24 mouse cellular contexts compared by ENCODE assay signal in the genomic region with DNA sequence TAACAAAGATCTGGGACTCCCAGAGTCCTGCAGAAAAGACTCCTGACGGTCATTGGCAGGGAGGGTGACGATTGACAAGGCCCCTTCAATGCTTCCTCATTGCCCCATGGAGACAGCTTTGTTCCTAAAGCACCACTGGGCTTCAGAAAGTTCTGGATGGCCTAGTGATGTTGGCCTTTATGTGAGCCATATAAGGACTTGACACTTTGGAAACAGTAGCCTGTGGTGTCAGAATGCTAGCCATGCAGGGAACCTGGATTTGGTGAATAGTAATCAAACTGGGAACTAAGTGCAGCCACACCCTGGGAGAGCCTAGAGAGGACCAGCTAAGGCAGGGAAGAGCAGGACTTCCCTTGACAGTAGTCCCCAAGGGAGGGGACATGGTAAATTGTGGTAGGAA. TPM values are rescaled to one million over a fixed set of nuclear protein-coding genes. Genes with fewer than 3 reads are reported as not detected.
"Had no signal": no experiment of that assay in that cellular context is flagged by ENCODE, and none has a peak within 500 bp of the region (broad histone marks: within the 10 kb centered on the region; RNA-seq: fewer than 3 reads in every experiment).

No protein-coding gene starts in this region.

- H3K36me3 ChIP-seq: liver, embryonic 15.5 days; lung, embryonic 15.5 days; midbrain, embryonic 12.5 days; neural tube, embryonic 12.5 days had no signal

- ATAC-seq: liver, postnatal 0 days; lung, postnatal 0 days had no signal

- H3K27ac ChIP-seq: liver, embryonic 15.5 days; lung, embryonic 15.5 days; macrophage; midbrain, embryonic 12.5 days; neural tube, embryonic 12.5 days had no signal

- H3K4me3 ChIP-seq: liver, embryonic 15.5 days; lung, embryonic 15.5 days; megakaryocyte, embryonic 14.5 days; midbrain, embryonic 12.5 days; neural tube, embryonic 12.5 days had no signal

- H3K4me2 ChIP-seq: liver, embryonic 15.5 days; lung, embryonic 15.5 days; midbrain, embryonic 12.5 days; neural tube, embryonic 12.5 days had no signal

- H3K9me3 ChIP-seq: liver, embryonic 15.5 days; lung, embryonic 15.5 days; megakaryocyte, embryonic 14.5 days; midbrain, embryonic 12.5 days; neural tube, embryonic 12.5 days had no signal

- DNase-seq: liver, postnatal 0 days; lung, adult 2 months; lung, postnatal 14 days; lung, postnatal 36 days; midbrain, embryonic 14.5 days; right cerebral cortex, postnatal 14 days; spleen, adult 18-20 months; thymus, adult 18-20 months; thymus, postnatal 14 days; thymus, postnatal 36 days had no signal

- H3K27me3 ChIP-seq: liver, embryonic 15.5 days; lung, embryonic 15.5 days; midbrain, embryonic 12.5 days; neural tube, embryonic 12.5 days had no signal

- H3K4me1 ChIP-seq: liver, embryonic 15.5 days; lung, embryonic 15.5 days; midbrain, embryonic 12.5 days; neural tube, embryonic 12.5 days had no signal

- H3K9ac ChIP-seq: liver, embryonic 15.5 days; liver, postnatal 0 days; lung, embryonic 15.5 days; midbrain, embryonic 12.5 days; neural tube, embryonic 12.5 days had no signal

RNA-seq across cellular contexts. Expression of a gene that starts 0.8 kb away (rescaled TPM):
- total RNA-seq: megakaryocyte progenitor cell, adult 5-6 weeks; midbrain, postnatal 0 days; monocyte, adult 5-6 weeks; neutrophil, adult 5-6 weeks had no signal
- polyA plus RNA-seq: liver, embryonic 15.5 days; liver, postnatal 0 days; lung, embryonic 15.5 days; macrophage; midbrain, embryonic 12.5 days; midbrain, embryonic 14.5 days; midbrain, postnatal 0 days; neural tube, embryonic 12.5 days; neural tube, embryonic 14.5 days; thymus, postnatal 0 days had no signal

RNA-seq across cellular contexts. Expression of a gene that starts 25.0 kb away (rescaled TPM):
- total RNA-seq: megakaryocyte progenitor cell, adult 5-6 weeks; midbrain, postnatal 0 days; monocyte, adult 5-6 weeks had no signal
- polyA plus RNA-seq: lung, embryonic 15.5 days; macrophage; midbrain, embryonic 12.5 days; midbrain, embryonic 14.5 days; midbrain, postnatal 0 days; neural tube, embryonic 12.5 days; neural tube, embryonic 14.5 days; stomach, embryonic 14.5 days had no signal
